Mouse (Mus musculus): Measurements from ENCODE around the gene Map3k15. TPM values are rescaled to one million over a fixed set of nuclear protein-coding genes. Genes with fewer than 3 reads are reported as not detected.
A peak's percentile ranks its signal among the peaks of the same experiment; 100 is the strongest.

Gene Map3k15
- total RNA-seq (2021), result 1 to 10 TPM; 1.3 to 1.5 TPM
- long read RNA-seq, partial matches to known transcripts, result 0 of 1 reads
- long read RNA-seq, other reads (novel, unspliced or antisense), result 1 of 1 reads

GRCm38 (mm10) chrX:159988002-159988960 lies at the start of gene Map3k15:
Gene Map3k15 (plus strand): TSS chrX:159988433.
- peak in 1 of 2 experiments; percentile 15 for DNase-seq (ENCODE audit: low spot score in 2 of 2)

GRCm38 (mm10) chrX:159942569-159942968 lies 45.7 kb upstream of the Map3k15 start:
- no peak for DNase-seq (ENCODE audit: low spot score in 2 of 2)

- no peak for DNase-seq (ENCODE audit: low spot score in 2 of 2)
Observed at GRCm38 (mm10) chrX:159943586-159943985, 44.6 kb upstream of the Map3k15 start.

GRCm38 (mm10) chrX:159953546-159954429 lies 34.4 kb upstream of the Map3k15 start:
- DNase-seq (ENCODE audit: low spot score in 2 of 2), result no peak

- no peak for DNase-seq (ENCODE audit: low spot score in 2 of 2)
Observed at GRCm38 (mm10) chrX:159954430-159954779, 33.8 kb upstream of the Map3k15 start.

- DNase-seq (ENCODE audit: low spot score in 2 of 2), result no peak
Observed at GRCm38 (mm10) chrX:159955433-159955832, 32.8 kb upstream of the Map3k15 start.

GRCm38 (mm10) chrX:159961385-159961784 lies 26.8 kb upstream of the Map3k15 start:
- no peak for DNase-seq (ENCODE audit: low spot score in 2 of 2)

- DNase-seq (ENCODE audit: low spot score in 2 of 2), result peak; percentile 22 to 71
Observed at GRCm38 (mm10) chrX:159963273-159963672, 25.0 kb upstream of the Map3k15 start.

GRCm38 (mm10) chrX:159963925-159964324 lies 24.3 kb upstream of the Map3k15 start:
- peak; percentile 37 to 63 for DNase-seq (ENCODE audit: low spot score in 2 of 2)

- DNase-seq (ENCODE audit: low spot score in 2 of 2), result no peak
Observed at GRCm38 (mm10) chrX:159969025-159969424, 19.2 kb upstream of the Map3k15 start.

GRCm38 (mm10) chrX:159971091-159971779 lies 17.0 kb upstream of the Map3k15 start:
- no peak for DNase-seq (ENCODE audit: low spot score in 2 of 2)

GRCm38 (mm10) chrX:159973730-159974129 lies 14.5 kb upstream of the Map3k15 start:
- peak in 1 of 2 experiments; percentile 20 for DNase-seq (ENCODE audit: low spot score in 2 of 2)

- DNase-seq (ENCODE audit: low spot score in 2 of 2), result peak in 1 of 2 experiments; percentile 3
Observed at GRCm38 (mm10) chrX:159976243-159976642, 12.0 kb upstream of the Map3k15 start.

GRCm38 (mm10) chrX:159995808-159996207 lies 7.6 kb downstream of the Map3k15 start:
- no peak for DNase-seq (ENCODE audit: low spot score in 2 of 2)

GRCm38 (mm10) chrX:160053306-160053705 lies 65.1 kb downstream of the Map3k15 start:
- no peak for DNase-seq (ENCODE audit: low spot score in 2 of 2)

- no peak for DNase-seq (ENCODE audit: low spot score in 2 of 2)
Observed at GRCm38 (mm10) chrX:160054643-160055042, 66.4 kb downstream of the Map3k15 start.

GRCm38 (mm10) chrX:160091973-160092372 lies 103.7 kb downstream of the Map3k15 start:
- no peak for DNase-seq (ENCODE audit: low spot score in 2 of 2)

- DNase-seq (ENCODE audit: low spot score in 2 of 2), result no peak
Observed at GRCm38 (mm10) chrX:160107817-160108216, 119.6 kb downstream of the Map3k15 start.

GRCm38 (mm10) chrX:160113777-160114176 lies 125.5 kb downstream of the Map3k15 start:
- no peak for DNase-seq (ENCODE audit: low spot score in 2 of 2)

- DNase-seq (ENCODE audit: low spot score in 2 of 2), result no peak
Observed at GRCm38 (mm10) chrX:160116074-160116473, 127.8 kb downstream of the Map3k15 start.

GRCm38 (mm10) chrX:160116658-160117057 lies 128.4 kb downstream of the Map3k15 start:
- peak; percentile 19 to 59 for DNase-seq (ENCODE audit: low spot score in 2 of 2)
